Mouse (Mus musculus) heart, adult 9 months (tissue): ENCODE measurements at regions not wholly inside any gene's neighbourhood (a gene's known extent, or its start where the extent isn't known, plus 50 kb on each side); places are given as distances from the start of the nearest gene placed in this dataset.
"Not testable (repeated sequence)": the region's sequence is repeated elsewhere in the genome, so short reads cannot be mapped to it uniquely, and the experiment has no call there.

Source experiments
- DNase-seq, 2 experiments: peaks; one replicate each; pipeline ENCODE4 v3.0.0; 2022; ENCODE audit warnings: low spot score in 2 of 2

GRCm38 (mm10) chr9:31653788-31654187, 189.5 kb upstream of the Tmem45b start:
- DNase-seq = no peak

GRCm38 (mm10) chr9:31650362-31651130, 186.3 kb upstream of the Tmem45b start:
- DNase-seq = no peak

GRCm38 (mm10) chr9:31649073-31649472, 184.8 kb upstream of the Tmem45b start:
- no peak for DNase-seq

GRCm38 (mm10) chr9:31648551-31648950, 184.3 kb upstream of the Tmem45b start:
- DNase-seq = no peak

GRCm38 (mm10) chr9:31645114-31645513, 180.9 kb upstream of the Tmem45b start:
- no peak for DNase-seq

DNA sequence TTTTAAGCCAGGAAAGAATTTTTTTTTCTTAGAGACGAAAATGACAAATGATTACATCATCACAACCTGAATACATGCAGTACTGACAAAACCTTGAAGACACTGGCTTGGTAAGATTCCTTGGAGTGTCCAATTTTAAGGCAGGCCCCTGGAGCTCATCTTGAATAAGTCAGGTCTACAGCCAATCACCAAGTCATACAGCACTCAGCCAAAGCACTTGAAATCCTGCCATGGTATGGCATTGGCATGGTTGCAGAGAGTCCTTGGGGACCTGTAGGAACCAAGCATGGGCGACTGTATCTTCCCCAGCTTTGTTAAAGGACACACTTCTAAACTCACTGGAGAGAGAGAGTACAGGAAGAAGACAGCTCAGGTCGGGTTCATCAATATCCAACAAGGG, 179.8 kb upstream of the Tmem45b start:
- no peak for DNase-seq

DNA sequence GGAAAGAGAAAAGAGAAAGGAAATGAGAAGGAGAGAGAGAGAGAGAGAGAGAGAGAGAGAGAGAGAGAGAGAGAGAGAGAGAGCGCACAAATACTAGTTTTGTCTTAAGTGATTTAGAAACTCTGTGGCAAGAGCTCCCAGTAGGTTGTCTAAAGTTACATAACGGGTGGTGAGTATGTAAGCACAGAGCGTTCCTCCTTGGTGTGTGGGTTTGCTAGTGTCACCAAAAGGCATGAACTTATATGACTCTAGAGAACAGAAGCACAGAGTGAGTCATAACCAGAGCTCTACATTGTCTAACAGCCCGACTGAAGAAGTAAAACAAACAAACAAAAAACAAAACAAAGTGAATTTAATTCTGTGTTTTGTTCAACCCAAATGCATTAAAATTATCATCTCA, 177.9 kb upstream of the Tmem45b start:
- DNase-seq = no peak

DNA sequence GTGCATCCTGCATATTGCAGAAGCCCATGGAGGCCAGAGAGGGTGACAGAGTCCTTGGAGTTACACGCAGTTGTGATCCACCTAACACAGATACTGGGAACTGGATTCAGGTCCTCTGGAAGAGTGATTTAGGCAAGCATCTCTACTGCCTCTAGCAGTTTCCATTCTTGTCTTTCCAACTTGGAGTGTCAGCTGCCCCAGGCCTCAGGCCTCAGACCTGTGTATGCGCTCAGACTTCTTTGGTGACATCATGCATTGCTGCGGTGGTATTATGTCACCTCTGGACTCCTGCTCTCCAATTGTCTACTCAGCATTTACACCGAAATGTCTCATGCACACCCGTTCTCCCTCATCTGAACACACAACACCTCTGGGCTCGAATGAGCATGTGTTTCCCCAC, 164.0 kb upstream of the Tmem45b start:
- DNase-seq = no peak

DNA sequence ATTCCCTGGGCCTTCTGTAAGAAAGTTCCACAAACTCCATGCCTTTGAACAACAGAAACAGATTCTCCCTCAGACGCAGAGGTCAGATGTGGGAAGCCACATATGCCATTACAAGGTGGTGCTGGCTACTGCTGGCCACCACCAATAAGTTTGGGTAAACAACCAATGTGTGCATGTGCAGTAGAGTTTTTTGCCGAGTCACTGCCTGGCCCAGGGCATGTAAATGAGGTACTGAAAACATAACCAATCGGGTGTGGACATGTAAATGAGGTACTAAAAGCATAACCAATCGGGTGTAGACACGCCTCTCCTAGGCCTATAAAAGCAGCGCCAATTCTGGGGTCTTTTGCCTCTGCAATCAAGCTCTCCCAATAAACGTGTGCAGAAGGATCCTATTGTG, 157.3 kb upstream of the Tmem45b start:
- DNase-seq = not testable (repeated sequence)

DNA sequence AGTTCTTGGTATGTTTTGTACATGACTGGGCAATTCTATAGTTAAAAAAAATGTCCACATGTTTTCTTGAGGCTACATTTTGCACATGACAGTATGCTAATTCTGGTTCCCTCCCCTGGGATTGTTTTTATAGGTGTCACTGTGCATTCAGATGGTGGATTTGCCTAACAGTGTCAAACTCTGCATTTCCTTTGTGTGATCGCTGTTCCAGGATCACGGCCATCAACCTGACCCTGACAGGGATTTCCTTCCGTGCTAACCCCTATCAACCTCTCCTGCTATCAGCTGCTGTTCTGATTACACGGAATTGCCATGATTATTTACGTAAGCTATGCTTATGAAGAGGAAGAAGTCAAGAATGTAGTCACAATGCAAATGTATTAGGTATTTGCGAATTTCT, 155.1 kb upstream of the Tmem45b start:
- no peak for DNase-seq

DNA sequence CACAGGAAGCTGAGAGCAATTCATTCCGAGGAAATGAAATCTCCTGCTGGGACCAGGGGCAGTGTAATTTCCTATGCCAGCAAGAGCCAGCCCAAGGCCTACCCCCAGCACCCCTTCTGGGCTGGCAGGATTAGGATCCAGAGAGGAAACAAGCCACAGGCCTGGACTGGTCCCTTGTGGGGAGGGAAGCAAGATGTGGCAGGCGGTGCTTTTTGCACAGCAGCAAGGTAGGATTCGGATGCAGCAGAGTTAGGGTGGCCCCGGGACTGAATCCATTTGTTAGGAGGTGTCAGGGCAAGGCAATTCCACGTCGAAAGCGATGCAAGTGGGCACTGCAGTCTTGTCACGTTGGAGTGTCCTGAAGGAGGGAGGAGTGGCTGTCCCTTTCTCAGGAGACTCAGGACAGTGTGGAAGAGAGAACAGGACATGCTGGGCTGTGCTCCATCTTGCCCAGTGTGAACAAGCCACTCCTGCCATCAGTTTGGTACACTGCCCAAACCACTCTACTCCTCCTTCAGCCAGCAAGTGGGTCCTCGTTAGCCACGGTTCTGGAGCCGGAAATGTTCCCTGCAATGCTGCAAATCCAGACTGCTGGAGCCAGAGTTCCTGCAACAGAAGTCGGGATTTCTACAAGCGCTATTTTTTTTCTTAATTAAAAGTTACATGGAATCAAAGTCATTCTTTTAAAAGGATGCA, 150.1 kb upstream of the Tmem45b start:
- DNase-seq = no peak

DNA sequence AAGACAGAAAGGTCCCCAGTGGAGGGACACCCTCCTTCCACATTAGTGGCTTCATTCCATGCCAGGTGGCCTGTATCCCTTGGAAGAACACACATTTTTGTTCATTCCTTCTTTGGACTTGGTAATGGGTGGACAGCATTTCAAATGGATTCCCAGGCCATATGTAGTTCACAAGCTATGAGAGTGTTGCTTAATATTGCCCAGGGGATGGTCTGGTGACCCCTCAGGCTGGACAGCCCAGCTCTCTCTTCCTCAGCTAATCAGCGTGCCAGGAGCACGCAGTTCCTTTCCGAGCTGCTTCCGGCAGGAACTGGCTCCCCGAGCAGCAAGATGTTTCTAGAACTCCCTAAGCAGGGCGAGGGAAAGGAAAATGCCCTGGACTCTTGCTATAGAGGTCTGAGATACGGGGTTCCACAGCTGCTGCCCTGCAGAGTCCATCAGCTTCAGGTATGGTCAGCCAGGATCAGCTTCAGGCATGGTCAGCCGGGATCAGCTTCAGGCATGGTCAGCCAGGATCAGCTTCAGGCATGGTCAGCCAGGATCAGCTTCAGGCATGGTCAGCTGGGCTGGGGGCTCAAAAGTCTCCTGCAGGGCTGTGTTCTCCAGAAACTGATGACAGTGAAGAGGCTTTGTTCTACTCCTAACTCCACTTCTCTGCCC, 146.9 kb upstream of the Tmem45b start:
- no peak for DNase-seq

DNA sequence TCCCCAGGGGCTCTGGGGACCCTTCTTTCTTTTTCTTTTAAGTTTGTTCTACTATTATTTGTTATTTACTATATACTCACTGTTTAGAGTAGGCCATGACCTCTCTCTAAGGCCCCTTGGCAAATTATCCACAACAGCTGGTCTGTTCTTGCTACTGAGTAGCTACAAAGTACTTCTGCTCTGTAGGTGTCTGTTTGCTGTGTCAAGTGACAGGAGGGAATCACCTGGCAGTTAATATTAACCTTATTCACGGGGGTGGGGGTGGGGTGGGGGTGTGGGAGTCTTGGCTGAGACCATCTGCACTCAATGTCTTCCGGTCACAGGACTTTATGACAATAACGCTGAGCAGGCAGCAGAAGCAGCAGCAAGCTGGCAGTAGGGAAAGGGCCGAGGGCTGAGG, 146.4 kb upstream of the Tmem45b start:
- no peak for DNase-seq

DNA sequence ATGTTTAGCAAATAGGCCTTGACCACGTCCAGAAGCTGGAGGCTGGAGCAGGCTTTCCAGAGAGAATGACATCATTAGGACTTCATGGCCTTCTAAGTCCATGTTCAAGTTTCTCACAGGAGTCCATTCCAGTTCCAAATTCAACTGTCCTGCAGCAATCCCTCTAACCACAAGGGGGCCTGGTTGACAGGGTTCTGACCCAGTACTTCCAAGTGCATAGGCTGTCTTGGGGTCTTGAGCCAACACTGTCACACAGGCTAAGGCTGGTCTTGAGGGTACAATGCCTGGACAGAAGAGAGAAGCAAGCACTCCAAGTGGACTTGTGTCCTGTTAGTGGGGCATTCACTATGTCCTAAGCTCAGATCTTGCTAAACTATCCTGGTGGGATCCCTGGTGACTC, 145.9 kb upstream of the Tmem45b start:
- DNase-seq = no peak

DNA sequence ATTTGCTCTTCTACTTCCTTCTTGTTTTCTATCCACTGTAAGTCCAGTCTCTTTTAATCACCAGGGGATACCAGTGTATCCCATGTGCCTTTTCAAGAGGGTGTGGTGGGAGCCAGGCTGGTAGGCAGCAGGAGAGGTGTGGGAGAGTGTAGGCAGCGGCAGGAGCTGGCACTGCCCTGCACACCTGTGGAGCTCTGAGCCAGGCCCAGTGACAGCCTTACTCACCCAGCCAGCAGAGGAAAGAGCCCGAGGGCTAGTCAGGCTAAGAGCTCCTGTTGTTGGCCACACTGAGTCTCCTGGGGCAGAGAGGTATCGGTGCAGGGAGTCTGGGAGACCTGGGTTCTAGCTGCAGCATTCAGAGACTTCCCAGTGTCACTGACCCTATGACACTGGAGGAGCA, 145.5 kb upstream of the Tmem45b start:
- no peak for DNase-seq

GRCm38 (mm10) chr9:31608084-31608870, 144.0 kb upstream of the Tmem45b start:
- no peak for DNase-seq

- DNase-seq = no peak
Measured at GRCm38 (mm10) chr9:31606936-31607335, 142.7 kb upstream of the Tmem45b start.

DNA sequence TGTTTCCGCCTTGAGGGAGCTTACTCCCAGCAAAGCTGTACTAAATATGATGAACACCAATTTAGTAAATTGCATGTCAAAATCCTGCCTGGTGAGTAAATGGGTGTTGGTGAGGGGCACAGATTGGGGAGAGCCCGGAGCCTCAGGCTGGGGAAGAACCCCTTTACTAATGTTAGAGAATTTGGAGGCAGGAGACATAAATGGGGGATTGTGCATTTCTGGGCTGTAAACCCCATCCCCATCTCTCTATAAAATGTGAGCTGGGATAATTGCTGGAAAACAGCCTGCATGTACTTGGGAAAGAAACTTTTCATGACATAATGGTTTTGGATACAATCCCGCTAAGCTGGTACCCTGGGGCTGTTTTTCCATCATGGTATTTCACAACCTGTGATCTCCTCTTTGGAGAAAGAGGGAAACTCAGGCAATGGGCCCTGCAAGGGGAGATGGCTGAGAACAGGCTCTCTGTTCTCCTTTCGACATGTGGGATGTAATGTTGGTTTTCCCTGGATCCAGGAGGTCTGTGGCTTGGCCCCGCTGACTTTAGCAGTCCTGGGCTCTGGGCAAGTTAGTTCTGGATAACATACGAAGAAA, 140.3 kb upstream of the Tmem45b start:
- DNase-seq = no peak

GRCm38 (mm10) chr9:31602707-31603106, 138.4 kb upstream of the Tmem45b start:
- no peak for DNase-seq

DNA sequence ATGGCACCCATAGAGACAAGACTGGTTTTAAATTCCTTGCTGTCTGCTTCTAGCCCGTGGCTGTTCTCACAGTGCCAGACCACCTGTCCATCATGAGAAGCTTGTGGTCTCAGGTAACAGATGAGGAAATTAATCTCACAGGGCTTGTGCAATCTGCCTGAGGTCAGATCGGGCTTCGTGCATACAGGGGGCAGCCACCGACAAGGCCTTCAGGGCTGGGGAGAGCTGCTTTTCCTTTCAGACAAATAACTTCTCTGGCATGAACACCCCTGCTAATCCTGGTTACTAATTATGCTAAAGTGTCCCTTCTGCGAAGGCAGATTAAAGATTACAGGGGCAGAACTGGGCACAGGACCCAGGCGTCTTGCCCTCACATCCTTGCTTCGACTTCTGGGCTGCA, 130.8 kb upstream of the Tmem45b start:
- DNase-seq = no peak

GRCm38 (mm10) chr9:31587671-31588070, 123.4 kb upstream of the Tmem45b start:
- no peak for DNase-seq

GRCm38 (mm10) chr9:31583983-31584382, 119.7 kb upstream of the Tmem45b start:
- DNase-seq = no peak
